Mouse (Mus musculus): Measurements from ENCODE around the gene Pvr. TPM values are rescaled to one million over a fixed set of nuclear protein-coding genes. Genes with fewer than 3 reads are reported as not detected.

Gene Pvr
- polyA plus RNA-seq, 1 experiment from 2014 or later: 15.7 TPM

DNA sequence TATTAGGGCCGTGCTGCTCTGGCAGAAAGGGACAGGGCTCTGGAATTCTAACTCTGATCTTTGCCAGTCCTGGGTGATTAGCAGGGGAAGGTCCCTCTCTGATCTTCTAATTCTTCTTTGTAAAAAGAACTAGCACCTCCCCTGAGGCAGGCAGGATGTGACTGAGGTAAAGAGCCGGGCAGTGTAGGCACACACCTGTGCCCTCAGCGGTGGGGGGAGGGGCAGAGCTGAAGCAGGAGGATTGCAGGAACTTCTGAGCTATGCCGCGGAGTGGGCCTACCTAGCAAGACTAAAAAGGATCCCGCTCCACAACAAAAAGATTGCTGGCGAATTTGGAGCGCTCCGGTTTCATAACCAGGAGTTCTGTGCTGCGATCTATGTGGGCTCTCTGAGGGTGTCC, 29.0 kb upstream of the Pvr start:
- Histone ChIP-seq H3K4me2 (no peak overlapping the region), H3K9me3 (replicated peaks) (no peaks in the 10 kb centered on the region), H3K4me3 (no peak overlapping the region), H3K27ac (ENCODE audit: poor library complexity, severe bottlenecking) (no peak overlapping the region), H3K36me3 (no peaks in the 10 kb centered on the region), H3K9ac (no peak overlapping the region), H3K4me1 (replicated peaks) (no peaks in the 10 kb centered on the region), H3K27me3 (replicated peaks) (no peaks in the 10 kb centered on the region)
- 0 out of 2 replicates have a peak, but pooled peaks have one; percentile 1 for ATAC-seq (ENCODE audit: insufficient number of reproducible peaks, low FRiP score)
- WGBS: 47% methylated on average over 10 of the region's 10 CpGs

DNA sequence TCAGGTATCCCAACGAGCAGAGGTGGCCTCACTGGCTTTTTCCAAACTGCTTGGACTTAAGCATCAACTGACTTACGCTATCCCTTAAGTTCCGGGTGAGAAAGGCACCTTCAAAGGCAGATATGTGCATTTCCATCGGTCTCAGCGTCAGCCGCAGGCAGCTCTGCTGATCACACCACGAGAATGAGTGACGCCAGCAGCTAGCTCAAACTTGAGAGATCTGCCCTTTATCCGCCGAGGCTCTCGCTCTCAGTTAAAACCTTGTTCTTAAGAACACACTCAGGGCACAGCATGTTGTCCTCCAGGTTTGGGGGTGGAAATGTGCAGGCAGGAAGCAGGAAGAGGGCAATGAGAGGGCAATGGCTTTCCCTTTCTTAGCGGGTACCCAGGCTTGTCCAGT, 28.0 kb upstream of the Pvr start:
- ATAC-seq (ENCODE audit: insufficient number of reproducible peaks, low FRiP score): no peak

GRCm38 (mm10) chr7:19945821-19946515, 25.0 kb upstream of the Pvr start:
- Histone ChIP-seq H3K4me2 (no peak overlapping the region), H3K27me3 (replicated peaks) (no peaks in the 10 kb centered on the region), H3K27ac (ENCODE audit: poor library complexity, severe bottlenecking) (no peak overlapping the region), H3K36me3 (no peaks in the 10 kb centered on the region), H3K4me1 (replicated peaks) (peaks cover 2% of the 10 kb centered on the region; the same call in 1 of the 2 replicates), H3K4me3 (no peak overlapping the region), H3K9me3 (replicated peaks) (no peaks in the 10 kb centered on the region), H3K9ac (no peak overlapping the region)
- no peak for ATAC-seq (ENCODE audit: insufficient number of reproducible peaks, low FRiP score)
- WGBS: 80% methylated on average over 13 of the region's 13 CpGs

More for the DNA sequence above, 28.0 kb upstream of the Pvr start:
- no peak overlapping the region for H3K9ac ChIP-seq
- H3K9me3 ChIP-seq (replicated peaks): no peaks in the 10 kb centered on the region
- no peaks in the 10 kb centered on the region for H3K27me3 ChIP-seq (replicated peaks)
- no peaks in the 10 kb centered on the region for H3K36me3 ChIP-seq
- H3K4me2 ChIP-seq: no peak overlapping the region
- no peak overlapping the region for H3K4me3 ChIP-seq
- no peak overlapping the region for H3K27ac ChIP-seq (ENCODE audit: poor library complexity, severe bottlenecking)
- WGBS: 66% methylated on average over 12 of the region's 12 CpGs
- H3K4me1 ChIP-seq (replicated peaks): no peaks in the 10 kb centered on the region

- no peak overlapping the region for H3K4me2 ChIP-seq
- H3K27ac ChIP-seq (ENCODE audit: poor library complexity, severe bottlenecking): no peak overlapping the region
- H3K36me3 ChIP-seq: no peaks in the 10 kb centered on the region
- H3K4me3 ChIP-seq: no peak overlapping the region
- H3K9me3 ChIP-seq (replicated peaks): no peaks in the 10 kb centered on the region
- 84% methylated on average over 5 of the region's 5 CpGs for WGBS
- ATAC-seq (ENCODE audit: insufficient number of reproducible peaks, low FRiP score): no peak
- H3K27me3 ChIP-seq (replicated peaks): no peaks in the 10 kb centered on the region
- H3K9ac ChIP-seq: no peak overlapping the region
- peaks cover 10% of the 10 kb centered on the region for H3K4me1 ChIP-seq (replicated peaks)
Observed at GRCm38 (mm10) chr7:19945201-19945600, 24.2 kb upstream of the Pvr start.

DNA sequence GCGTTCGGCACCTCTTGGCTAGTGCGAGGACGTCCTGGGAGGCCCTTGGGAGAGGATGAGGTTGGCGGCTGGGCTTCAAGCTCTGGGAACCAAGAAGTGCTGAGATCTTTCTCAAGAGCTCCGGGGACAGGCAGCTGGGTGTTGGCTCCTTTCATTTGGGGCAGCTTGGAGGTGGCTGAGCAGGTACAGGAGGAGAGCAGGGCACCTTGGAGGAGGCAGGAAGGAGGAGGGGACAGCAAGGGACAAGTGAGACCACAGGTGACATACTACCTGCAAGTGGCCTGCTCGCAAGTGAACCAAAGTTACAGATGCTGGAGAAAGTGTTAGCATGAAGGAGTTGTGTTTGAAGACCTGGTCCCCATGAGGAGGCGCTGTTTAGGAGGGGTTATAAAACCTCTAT, 23.7 kb upstream of the Pvr start:
- ATAC-seq (ENCODE audit: insufficient number of reproducible peaks, low FRiP score): no peak
- Histone ChIP-seq H3K27me3 (replicated peaks) (no peaks in the 10 kb centered on the region), H3K4me2 (no peak overlapping the region), H3K9me3 (replicated peaks) (no peaks in the 10 kb centered on the region), H3K36me3 (no peaks in the 10 kb centered on the region), H3K9ac (no peak overlapping the region), H3K27ac (ENCODE audit: poor library complexity, severe bottlenecking) (no peak overlapping the region), H3K4me3 (no peak overlapping the region), H3K4me1 (replicated peaks) (peaks cover 15% of the 10 kb centered on the region)
- WGBS: 87% methylated on average over 8 of the region's 8 CpGs

GRCm38 (mm10) chr7:19940256-19940655, 19.3 kb upstream of the Pvr start:
- peak; percentile 69 for ATAC-seq (ENCODE audit: insufficient number of reproducible peaks, low FRiP score)
- Histone ChIP-seq H3K4me3 (peak overlapping the region; percentile 20), H3K9ac (no peak overlapping the region; the same call in 1 of the 2 replicates), H3K27ac (ENCODE audit: poor library complexity, severe bottlenecking) (peak overlapping the region; percentile 91), H3K9me3 (replicated peaks) (no peaks in the 10 kb centered on the region), H3K4me1 (replicated peaks) (peaks cover 36% of the 10 kb centered on the region), H3K36me3 (no peaks in the 10 kb centered on the region), H3K4me2 (peak overlapping the region; percentile 63), H3K27me3 (replicated peaks) (no peaks in the 10 kb centered on the region)
- 2% methylated on average over 5 of the region's 6 CpGs for WGBS

DNA sequence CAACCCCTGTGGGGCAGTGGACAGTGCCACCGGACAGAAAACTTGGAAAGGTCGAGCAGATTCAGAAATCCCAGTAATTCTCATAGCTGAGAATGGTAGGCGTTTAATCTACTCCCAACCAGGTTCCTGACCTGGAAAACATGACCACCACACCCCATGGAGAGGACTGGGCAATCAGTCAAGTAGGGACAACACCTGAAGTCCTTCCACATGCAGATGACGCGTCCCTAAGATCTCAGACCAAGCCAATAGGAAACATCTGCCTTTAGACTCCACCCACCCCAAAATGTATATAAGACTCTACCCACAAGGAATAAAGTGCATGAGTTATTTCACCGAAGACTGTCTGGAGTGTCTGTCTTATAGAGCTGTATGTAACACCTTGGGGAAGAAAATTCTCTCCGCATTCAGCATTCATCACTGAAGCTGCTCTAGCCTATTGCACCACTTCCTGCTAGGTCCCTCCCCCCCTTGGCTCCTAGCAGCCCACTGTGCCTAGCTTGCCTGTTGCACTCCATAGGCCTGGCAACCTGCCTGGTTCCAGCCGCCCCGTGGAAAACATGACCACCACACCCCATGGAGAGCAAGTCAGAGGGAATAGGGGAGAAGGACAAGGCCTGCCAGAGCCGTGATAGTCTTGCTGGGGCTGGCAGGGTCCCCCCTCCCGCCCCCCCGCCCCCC, 18.7 kb upstream of the Pvr start:
- Histone ChIP-seq H3K36me3 (no peaks in the 10 kb centered on the region), H3K27me3 (replicated peaks) (no peaks in the 10 kb centered on the region), H3K4me1 (replicated peaks) (peaks cover 41% of the 10 kb centered on the region), H3K9me3 (replicated peaks) (no peaks in the 10 kb centered on the region), H3K4me3 (peak overlapping the region; percentile 20), H3K4me2 (peak overlapping the region; percentile 63), H3K9ac (no peak overlapping the region; the same call in 1 of the 2 replicates), H3K27ac (ENCODE audit: poor library complexity, severe bottlenecking) (peak overlapping the region; percentile 91)
- WGBS: 45% methylated on average over 10 of the region's 12 CpGs
- ATAC-seq (ENCODE audit: insufficient number of reproducible peaks, low FRiP score): peak; percentile 74

DNA sequence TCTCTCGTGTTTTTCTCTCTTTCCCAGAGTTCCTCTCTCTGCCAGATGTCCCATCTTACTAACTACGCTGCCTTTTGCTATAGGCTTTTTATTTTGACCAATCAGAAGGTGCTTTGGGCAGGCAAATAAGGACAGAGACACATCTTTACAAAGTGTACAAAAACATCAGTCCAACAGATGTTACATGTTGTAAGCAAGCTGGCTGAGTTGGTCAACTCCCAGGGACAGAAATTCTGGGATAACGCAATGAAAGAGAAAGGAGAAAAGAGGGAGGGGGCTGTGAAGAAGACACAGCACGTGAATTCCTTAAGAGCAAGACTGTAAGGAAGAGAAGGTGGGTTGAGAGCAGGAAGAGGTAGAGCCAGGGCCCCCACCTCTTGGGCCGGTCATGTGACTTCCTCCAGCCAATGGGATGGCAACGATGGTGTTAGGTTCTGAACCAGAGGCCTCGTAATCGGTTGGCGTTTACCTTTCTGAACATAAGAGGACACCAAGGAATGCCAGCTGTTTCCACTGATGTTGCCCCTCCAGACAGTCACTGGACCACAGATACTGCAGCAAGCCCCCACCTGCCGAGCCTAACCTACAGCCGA, 16.4 kb upstream of the Pvr start:
- Histone ChIP-seq H3K36me3 (no peaks in the 10 kb centered on the region), H3K9me3 (replicated peaks) (no peaks in the 10 kb centered on the region), H3K9ac (no peak overlapping the region), H3K4me1 (replicated peaks) (peaks cover 54% of the 10 kb centered on the region), H3K27me3 (replicated peaks) (0 out of 2 replicates have a peak, but pooled peaks cover 4% of the 10 kb centered on the region), H3K4me2 (no peak overlapping the region), H3K4me3 (no peak overlapping the region), H3K27ac (ENCODE audit: poor library complexity, severe bottlenecking) (no peak overlapping the region)
- WGBS: 71% methylated on average over 11 of the region's 11 CpGs
- no peak for ATAC-seq (ENCODE audit: insufficient number of reproducible peaks, low FRiP score)

- H3K27me3 ChIP-seq (replicated peaks): 0 out of 2 replicates have a peak, but pooled peaks cover 5% of the 10 kb centered on the region
- H3K4me3 ChIP-seq: no peak overlapping the region
- H3K4me2 ChIP-seq: no peak overlapping the region; the same call in 1 of the 2 replicates
- H3K4me1 ChIP-seq (replicated peaks): peaks cover 61% of the 10 kb centered on the region
- peak overlapping the region; percentile 63 for H3K27ac ChIP-seq (ENCODE audit: poor library complexity, severe bottlenecking)
- H3K36me3 ChIP-seq: no peaks in the 10 kb centered on the region
- H3K9me3 ChIP-seq (replicated peaks): no peaks in the 10 kb centered on the region
- WGBS: 68% methylated on average over 6 of the region's 6 CpGs
- ATAC-seq (ENCODE audit: insufficient number of reproducible peaks, low FRiP score): no peak
- no peak overlapping the region for H3K9ac ChIP-seq
Observed at GRCm38 (mm10) chr7:19935961-19936360, 15.0 kb upstream of the Pvr start.

DNA sequence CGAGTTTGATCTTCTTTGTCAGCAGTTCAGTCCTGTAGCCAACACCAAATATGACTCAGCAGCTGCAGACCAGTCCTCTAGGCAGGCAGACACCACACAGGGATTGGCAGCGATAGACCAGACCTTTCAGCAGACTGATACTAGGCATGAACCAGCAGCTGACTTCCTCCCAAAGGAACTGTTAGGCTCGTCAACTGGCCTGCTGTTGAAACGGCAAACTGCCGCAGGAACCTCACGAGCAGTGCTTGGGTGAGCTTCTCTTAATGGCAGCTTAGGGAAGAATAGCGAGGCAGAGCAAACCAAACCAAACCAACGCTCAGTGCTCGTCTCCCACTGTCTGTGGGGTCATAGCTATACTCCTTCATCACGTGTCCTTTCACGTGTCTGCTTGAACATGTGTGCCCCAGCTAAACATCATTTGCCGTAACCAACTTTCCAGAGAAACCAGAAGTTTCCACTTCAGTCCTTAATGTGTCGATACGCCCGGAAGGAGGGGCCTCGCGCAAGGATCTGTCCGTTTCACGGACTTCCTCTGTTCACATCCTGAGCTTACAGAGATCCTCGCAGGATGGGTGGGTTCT, 14.3 kb upstream of the Pvr start:
- no peak overlapping the region; the same call in 1 of the 2 replicates for H3K4me2 ChIP-seq
- WGBS: 59% methylated on average over 20 of the region's 20 CpGs
- 0 out of 2 replicates have a peak, but pooled peaks cover 5% of the 10 kb centered on the region for H3K27me3 ChIP-seq (replicated peaks)
- no peaks in the 10 kb centered on the region for H3K36me3 ChIP-seq
- H3K9ac ChIP-seq: no peak overlapping the region
- H3K9me3 ChIP-seq (replicated peaks): no peaks in the 10 kb centered on the region
- H3K27ac ChIP-seq (ENCODE audit: poor library complexity, severe bottlenecking): peak overlapping the region; percentile 63
- no peak overlapping the region for H3K4me3 ChIP-seq
- peaks cover 54% of the 10 kb centered on the region for H3K4me1 ChIP-seq (replicated peaks)
- no peak for ATAC-seq (ENCODE audit: insufficient number of reproducible peaks, low FRiP score)
